Mouse (Mus musculus) heart, adult 2 months (tissue): Measurements from ENCODE around the gene Hfe. TPM values are rescaled to one million over a fixed set of nuclear protein-coding genes. Genes with fewer than 3 reads are reported as not detected.
"Not testable (repeated sequence)": the region's sequence is repeated elsewhere in the genome, so short reads cannot be mapped to it uniquely, and the experiment has no call there.

Source experiments
- DNase-seq, 2 experiments: peaks; one replicate each; pipeline ENCODE4 v3.0.0; 2021
- H3K27ac ChIP-seq: fragments of 200-600 bp; 2 replicates; pipeline ENCODE4 v1.8.1; 2022
- H3K27me3 ChIP-seq: fragments of 200-500 bp; 2 replicates; pipeline ENCODE4 v1.6.1; 2012; ENCODE audit warnings: mild to moderate bottlenecking, low read length, inconsistent platforms, mixed read lengths; ENCODE audit not compliant: control insufficient read depth, insufficient read depth
- H3K36me3 ChIP-seq: fragments of 200-500 bp; 2 replicates; pipeline ENCODE4 v1.6.1; 2012; ENCODE audit warnings: low read length, inconsistent platforms; ENCODE audit not compliant: control insufficient read depth, insufficient read depth
- H3K4me1 ChIP-seq: fragments of 200-500 bp; 2 replicates; pipeline ENCODE4 v1.6.1; 2011; ENCODE audit warnings: low read length; ENCODE audit not compliant: control insufficient read depth, insufficient read depth
- H3K4me3 ChIP-seq: fragments of 200-600 bp; 2 replicates; pipeline ENCODE4 v1.8.1; 2022
- H3K79me2 ChIP-seq: fragments of 200-500 bp; replicated peaks from 2 replicates; pipeline ENCODE4 v1.6.1; 2012; ENCODE audit warnings: mild to moderate bottlenecking, inconsistent platforms, low read length, moderate library complexity, mixed read lengths; ENCODE audit not compliant: control insufficient read depth, insufficient read depth
- H3K9ac ChIP-seq: fragments of 200-500 bp; 2 replicates; pipeline ENCODE4 v1.6.1; 2012; ENCODE audit warnings: low read depth, mild to moderate bottlenecking, control low read depth, inconsistent platforms, low read length, mixed read lengths
- CTCF ChIP-seq: fragments of 200-600 bp; IDR thresholded peaks from 2 replicates; pipeline ENCODE4 v1.8.1; 2022; ENCODE audit warnings: antibody characterized with exemption, mild to moderate bottlenecking, moderate library complexity
- EP300 ChIP-seq: fragments of 200-500 bp; IDR thresholded peaks from 2 replicates; pipeline ENCODE4 v1.6.1; 2011; ENCODE audit warnings: low read depth, low read length, control low read depth; ENCODE audit not compliant: insufficient read depth
- POLR2A ChIP-seq: fragments of 200-500 bp; IDR thresholded peaks from 2 replicates; pipeline ENCODE4 v1.6.1; 2011; ENCODE audit warnings: mild to moderate bottlenecking, low read depth, low read length, control low read depth; ENCODE audit not compliant: insufficient read depth
- WGBS: fragments of 180-500 bp; shearing (Covaris S2); methylation state at CpG from one replicate; pipeline ENCODE4 v1.1.7; 2018; 5-methylcytosine and 5-hydroxymethylcytosine counted together
- intact Hi-C: fragments of 180-260 bp; cut with DNase I; formaldehyde crosslinking; loops from one replicate; pipeline ENCODE4 v1.15.1; 2025
- polyA plus RNA-seq: library from polyadenylated mRNA; depleted of rRNA; stranded (reverse); fragments of >200 nt; gene quantifications from 2 replicates; pipeline ENCODE4 v1.2.3, GENCODE M21; 2012
- total RNA-seq, 2 experiments: library from RNA; stranded (reverse); gene quantifications; 2 replicates each; pipeline ENCODE4 v1.2.3; 2021

Hfe gene
- total and polyA plus RNA-seq, 3 experiments, result 16.8 to 62.8 (median 58.9) TPM

DNA sequence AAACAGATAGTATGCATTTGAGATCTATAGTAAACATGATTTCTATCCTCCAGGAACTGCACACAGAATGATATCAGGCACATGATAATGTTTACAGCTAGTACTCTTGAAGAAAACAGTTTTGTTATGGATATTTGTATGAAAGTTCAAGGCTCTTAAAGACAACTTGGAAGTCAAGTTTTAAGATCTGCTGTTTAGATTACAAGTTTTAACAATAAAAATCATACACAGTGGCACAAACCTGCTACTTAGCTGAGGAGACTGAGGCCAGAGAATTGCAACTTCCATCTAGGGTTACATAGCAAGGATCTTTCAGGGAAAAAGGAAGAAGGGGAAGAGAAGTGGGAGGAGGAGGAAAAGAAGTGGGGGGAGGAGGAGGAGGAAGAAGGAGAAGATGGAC, 44.3 kb upstream of the Hfe start:
- Histone ChIP-seq H3K4me1 (peaks cover 1% of the 10 kb centered on the region), H3K27ac (no peak overlapping the region), H3K27me3 (no peaks in the 10 kb centered on the region), H3K4me3 (no peak overlapping the region), H3K9ac (no peak overlapping the region), H3K79me2 (no peaks in the 10 kb centered on the region), H3K36me3 (no peaks in the 10 kb centered on the region)
- intact Hi-C loops, result no loop called here
- DNase-seq, result no peak
- no peak for TF ChIP-seq EP300
- no peak for TF ChIP-seq CTCF
- no peak for TF ChIP-seq POLR2A

DNA sequence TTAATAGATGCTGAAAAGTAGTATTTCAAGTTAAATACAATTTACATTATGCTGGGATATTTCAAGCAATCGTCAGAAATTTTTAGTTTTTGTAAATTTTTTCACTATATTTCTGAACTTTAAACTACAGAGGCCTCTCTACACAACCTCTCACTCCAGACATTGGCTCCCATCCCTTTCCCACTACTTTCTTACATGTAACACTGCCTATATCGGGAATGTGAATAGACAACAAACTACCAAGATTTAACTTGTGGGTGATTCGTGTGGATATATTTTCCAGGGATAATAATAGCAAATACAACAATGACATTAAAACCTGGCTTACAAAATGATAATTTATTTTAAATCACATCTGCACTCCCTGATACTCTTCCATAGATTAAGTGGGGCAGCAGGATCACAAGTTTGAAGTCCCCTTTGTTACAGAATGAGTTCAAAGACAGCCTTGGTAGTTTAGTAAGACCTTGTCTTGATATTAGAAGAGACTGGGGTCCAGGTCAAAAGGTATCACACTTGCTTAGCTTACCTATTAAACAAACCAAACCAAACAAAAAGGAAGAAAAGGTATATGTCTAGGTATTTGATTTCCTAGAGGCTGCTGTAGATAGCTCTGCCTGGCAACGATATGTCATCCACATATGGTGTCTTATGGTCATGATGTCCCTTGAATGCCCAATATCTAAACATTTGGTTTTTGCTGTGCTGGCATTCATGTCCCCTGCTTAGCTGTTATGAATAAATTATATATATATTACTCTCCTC, 42.8 kb upstream of the Hfe start:
- intact Hi-C loops, result no loop called here
- Histone ChIP-seq H3K4me1 (peaks cover 1% of the 10 kb centered on the region), H3K36me3 (no peaks in the 10 kb centered on the region), H3K27me3 (no peaks in the 10 kb centered on the region), H3K27ac (no peak overlapping the region), H3K9ac (no peak overlapping the region), H3K4me3 (no peak overlapping the region), H3K79me2 (no peaks in the 10 kb centered on the region)
- no peak for TF ChIP-seq EP300
- TF ChIP-seq CTCF, result no peak
- no peak for TF ChIP-seq POLR2A
- WGBS, result 67% methylated on average over 4 of the region's 4 CpGs
- no peak for DNase-seq

DNA sequence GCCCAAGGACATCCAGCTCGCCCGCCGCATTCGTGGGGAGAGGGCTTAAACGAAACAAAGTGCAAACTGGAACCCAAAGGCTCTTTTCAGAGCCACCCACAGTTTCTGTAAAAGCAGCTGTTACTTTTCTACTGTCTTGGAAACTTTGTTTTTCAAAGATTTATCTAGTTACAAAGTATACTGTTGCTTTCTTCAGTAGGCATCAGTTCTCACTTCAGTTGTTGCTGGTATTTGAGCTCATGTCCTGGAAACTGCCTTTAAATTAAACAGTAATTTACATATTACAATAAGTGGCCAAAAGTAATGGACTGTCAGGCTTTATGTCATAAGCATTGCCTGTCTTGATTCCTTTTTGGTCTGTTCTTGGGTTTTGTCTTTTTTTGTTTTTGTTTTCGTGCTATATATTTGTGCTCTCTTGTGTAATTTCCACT, 42.1 kb upstream of the Hfe start:
- H3K36me3 ChIP-seq, result no peaks in the 10 kb centered on the region

DNA sequence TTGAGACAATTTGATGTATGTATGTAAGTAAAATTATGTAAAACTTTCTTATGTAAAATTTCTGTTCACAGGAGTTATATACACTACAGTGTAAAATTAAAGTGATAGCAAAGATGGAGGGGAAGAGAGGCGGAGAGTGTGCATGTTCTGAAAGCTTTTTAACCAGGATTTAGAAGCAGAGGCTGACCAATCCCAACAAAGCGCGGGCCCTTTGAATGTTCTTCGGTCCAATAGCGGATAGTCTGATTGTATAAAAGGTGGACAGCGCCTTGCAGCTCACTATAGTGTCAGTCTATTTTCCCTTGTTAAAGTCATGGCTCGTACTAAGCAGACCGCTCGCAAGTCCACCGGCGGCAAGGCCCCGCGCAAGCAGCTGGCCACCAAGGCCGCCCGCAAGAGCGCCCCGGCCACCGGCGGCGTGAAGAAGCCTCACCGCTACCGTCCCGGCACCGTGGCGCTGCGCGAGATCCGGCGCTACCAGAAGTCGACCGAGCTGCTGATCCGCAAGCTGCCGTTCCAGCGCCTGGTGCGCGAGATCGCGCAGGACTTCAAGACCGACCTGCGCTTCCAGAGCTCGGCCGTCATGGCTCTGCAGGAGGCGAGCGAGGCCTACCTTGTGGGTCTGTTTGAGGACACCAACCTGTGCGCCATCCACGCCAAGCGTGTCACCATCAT, 41.5 kb upstream of the Hfe start, which contains the start of gene Hist1h3b:
Gene Hist1h3b, plus strand, starts transcription at position 201 of the 675 bp plus-strand sequence.
- H3K36me3 ChIP-seq, intact Hi-C loops, H3K4me1 ChIP-seq, H3K27me3 ChIP-seq, H3K79me2 ChIP-seq: not testable (repeated sequence)
- H3K27ac ChIP-seq, result peak within 1 kb of the TSS; percentile 10; the same call in 1 of the 2 replicates
- DNase-seq, result peak; percentile 82 to 83
- 6% methylated on average over 18 of the region's 47 CpGs for WGBS
- H3K4me3 ChIP-seq, result peak within 1 kb of the TSS; percentile 48
- H3K9ac ChIP-seq, result peak within 1 kb of the TSS; percentile 67

More for the DNA sequence above, 42.1 kb upstream of the Hfe start:
- Histone ChIP-seq H3K9ac (no peak overlapping the region), H3K4me1 (peaks cover 1% of the 10 kb centered on the region), H3K27me3 (no peaks in the 10 kb centered on the region), H3K79me2 (no peaks in the 10 kb centered on the region), H3K4me3 (no peak overlapping the region), H3K27ac (no peak overlapping the region)
- TF ChIP-seq EP300, result no peak
- TF ChIP-seq POLR2A, result no peak
- no peak for TF ChIP-seq CTCF
- no peak for DNase-seq
- intact Hi-C loops, result no loop called here
- WGBS, result 21% methylated on average over 6 of the region's 6 CpGs

DNA sequence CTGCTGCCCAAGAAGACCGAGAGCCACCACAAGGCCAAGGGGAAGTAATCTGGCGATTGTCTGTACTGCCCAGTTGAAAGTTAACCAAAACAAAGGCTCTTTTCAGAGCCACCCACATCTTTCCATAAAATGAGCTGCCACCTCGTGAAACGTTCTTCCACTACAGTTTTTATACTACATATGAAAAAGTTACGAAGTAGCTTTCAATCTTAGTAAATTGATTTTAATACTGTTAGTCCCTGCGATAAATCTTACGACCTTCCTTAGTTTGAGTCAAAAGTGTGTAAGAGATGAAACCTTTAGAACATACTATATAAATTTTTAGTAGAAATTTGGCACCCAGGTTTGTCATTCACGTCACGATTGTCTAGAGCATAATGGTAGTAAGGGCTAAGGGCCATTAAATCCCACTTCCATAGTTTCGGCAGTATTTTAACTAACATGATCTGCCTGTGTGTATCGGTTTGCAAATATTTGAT, 40.9 kb upstream of the Hfe start:
- Histone ChIP-seq H3K36me3 (no peaks in the 10 kb centered on the region), H3K9ac (no peak overlapping the region), H3K27ac (peak overlapping the region; percentile 10; the same call in 1 of the 2 replicates), H3K27me3 (no peaks in the 10 kb centered on the region), H3K4me3 (no peak overlapping the region), H3K4me1 (peaks cover 1% of the 10 kb centered on the region), H3K79me2 (no peaks in the 10 kb centered on the region)
- DNase-seq, result peak in 1 of 2 experiments; percentile 24
- TF ChIP-seq POLR2A, result no peak
- intact Hi-C loops, result no loop called here
- 11% methylated on average over 11 of the region's 11 CpGs for WGBS

DNA sequence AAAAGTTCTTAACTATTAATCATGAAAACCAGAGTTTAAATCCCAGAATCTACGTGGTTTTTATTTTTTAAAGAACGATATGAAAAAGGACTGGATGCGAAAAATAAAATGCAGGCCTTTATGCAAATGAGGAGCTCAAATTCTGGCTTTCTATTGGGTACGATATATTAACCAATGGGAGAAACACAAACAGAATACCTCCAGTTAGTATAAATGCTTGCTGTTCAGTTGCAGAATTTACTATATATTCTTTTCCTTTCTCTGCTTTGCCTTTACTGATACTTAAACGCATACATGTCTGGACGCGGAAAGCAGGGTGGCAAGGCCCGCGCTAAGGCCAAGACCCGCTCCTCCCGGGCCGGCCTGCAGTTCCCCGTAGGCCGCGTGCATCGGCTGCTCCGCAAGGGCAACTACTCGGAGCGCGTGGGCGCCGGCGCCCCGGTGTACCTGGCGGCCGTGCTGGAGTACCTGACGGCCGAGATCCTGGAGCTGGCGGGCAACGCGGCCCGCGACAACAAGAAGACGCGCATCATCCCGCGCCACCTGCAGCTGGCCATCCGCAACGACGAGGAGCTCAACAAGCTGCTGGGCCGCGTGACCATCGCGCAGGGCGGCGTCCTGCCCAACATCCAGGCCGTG, 40.3 kb upstream of the Hfe start, which contains the start of gene Hist1h2ab:
Gene Hist1h2ab, plus strand, starts transcription at position 288 of the 639 bp plus-strand sequence.
- 5% methylated on average over 31 of the region's 47 CpGs for WGBS
- DNase-seq, result peak; percentile 58 to 66
- H3K36me3 ChIP-seq, H3K27me3 ChIP-seq, intact Hi-C loops, H3K4me1 ChIP-seq, H3K79me2 ChIP-seq: not testable (repeated sequence)
- peak; percentile 22 for TF ChIP-seq CTCF
- TF ChIP-seq POLR2A, result peak; percentile 55; the same call in 1 of the 2 replicates
- Histone ChIP-seq H3K27ac (peak within 1 kb of the TSS; percentile 62), H3K4me3 (peak within 1 kb of the TSS; percentile 48), H3K9ac (peak within 1 kb of the TSS; percentile 67)
